Mouse (Mus musculus) cortical plate, adult 2 months (tissue): Measurements from ENCODE around the gene Ube2e1. TPM values are rescaled to one million over a fixed set of nuclear protein-coding genes. Genes with fewer than 3 reads are reported as not detected.
A peak's percentile ranks its signal among the peaks of the same experiment; 100 is the strongest.
"Not testable (repeated sequence)": the region's sequence is repeated elsewhere in the genome, so short reads cannot be mapped to it uniquely, and the experiment has no call there.

Source experiments
- H3K27ac ChIP-seq: fragments of 200-500 bp; 2 replicates; pipeline ENCODE4 v1.5.1; 2012; ENCODE audit warnings: low read length, control low read depth, inconsistent platforms; ENCODE audit not compliant: insufficient read depth
- H3K4me1 ChIP-seq: fragments of 200-500 bp; 2 replicates; pipeline ENCODE4 v1.6.1; 2011; ENCODE audit warnings: low read length; ENCODE audit not compliant: control insufficient read depth, insufficient read depth
- H3K4me3 ChIP-seq: fragments of 200-500 bp; 2 replicates; pipeline ENCODE4 v1.5.1; 2011; ENCODE audit warnings: mild to moderate bottlenecking, low read length, control low read depth; ENCODE audit not compliant: insufficient read depth
- CTCF ChIP-seq: fragments of 200-500 bp; IDR thresholded peaks from 2 replicates; pipeline ENCODE4 v1.5.1; 2011; ENCODE audit warnings: mild to moderate bottlenecking, control low read depth, low read length; ENCODE audit not compliant: insufficient read depth; ENCODE audit errors: extremely low read depth
- POLR2A ChIP-seq: fragments of 200-500 bp; IDR thresholded peaks from 2 replicates; pipeline ENCODE4 v1.6.1; 2011; ENCODE audit warnings: mild to moderate bottlenecking, low read length, control low read depth; ENCODE audit not compliant: insufficient read depth; ENCODE audit errors: extremely low read depth
- polyA plus RNA-seq: library from polyadenylated mRNA; depleted of rRNA; stranded (reverse); fragments of >200 nt; gene quantifications from 2 replicates; pipeline ENCODE4 v1.2.3, GENCODE M21; 2012

Gene Ube2e1
- polyA plus RNA-seq, 1 experiment: 103 TPM

DNA sequence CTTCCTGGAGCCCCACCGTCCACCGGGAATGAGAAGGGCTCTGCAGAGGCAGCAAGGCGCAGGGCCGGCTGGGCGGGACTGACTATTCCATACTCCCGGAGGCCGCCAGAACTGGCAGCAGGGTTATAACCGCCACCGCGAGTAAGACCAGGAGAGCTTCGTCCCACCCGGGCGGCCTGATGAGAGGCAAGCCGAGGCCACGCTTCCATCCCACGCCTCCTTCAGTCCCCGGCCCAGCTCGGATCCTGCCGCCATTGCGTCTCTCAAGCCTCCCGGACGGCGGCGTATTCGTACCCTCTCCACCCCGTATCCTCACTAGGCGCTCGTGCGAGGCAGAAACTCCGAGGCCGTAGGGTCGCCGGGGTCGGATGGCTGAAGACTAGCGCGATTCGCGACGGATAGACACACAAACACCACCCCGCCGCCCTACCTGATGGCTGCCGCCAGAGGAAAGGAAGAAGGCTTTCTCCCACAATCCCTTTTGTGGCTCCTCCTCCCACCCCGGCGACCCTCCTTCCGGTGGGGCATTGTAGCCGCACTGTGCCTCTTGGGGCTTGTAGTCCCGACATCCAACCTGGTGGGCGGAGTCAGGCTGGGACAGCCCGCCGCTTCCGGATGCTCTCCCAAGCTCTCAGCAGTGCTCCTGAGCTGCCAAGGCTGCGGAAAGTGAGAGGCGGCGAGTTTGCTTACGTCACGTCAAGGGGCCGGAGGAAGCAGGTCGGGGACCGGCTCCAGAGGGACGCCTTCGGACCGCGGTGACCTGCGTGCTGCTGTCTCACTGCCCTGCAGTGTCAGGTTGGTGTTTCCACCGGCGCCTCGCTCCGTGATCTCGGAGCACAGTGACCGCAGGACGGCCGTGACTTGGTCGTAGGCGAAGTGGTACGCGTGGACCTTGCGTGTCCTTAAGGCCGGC, 60.9 kb downstream of the Ube2e1 start, which contains the start of the genes Nkiras1 and Rpl15:
Nkiras1 (plus strand) TSS at position 608 of the 913 bp plus-strand sequence.
Rpl15 (minus strand) TSS at position 863 of the 913 bp plus-strand sequence.
- H3K4me3 ChIP-seq: peak within 1 kb of the TSS; percentile 69
- H3K27ac ChIP-seq: peak within 1 kb of the TSS; percentile 53
- no peaks in the 10 kb centered on the region for H3K4me1 ChIP-seq
- TF ChIP-seq CTCF: no peak
- TF ChIP-seq POLR2A: peak; percentile 88

DNA sequence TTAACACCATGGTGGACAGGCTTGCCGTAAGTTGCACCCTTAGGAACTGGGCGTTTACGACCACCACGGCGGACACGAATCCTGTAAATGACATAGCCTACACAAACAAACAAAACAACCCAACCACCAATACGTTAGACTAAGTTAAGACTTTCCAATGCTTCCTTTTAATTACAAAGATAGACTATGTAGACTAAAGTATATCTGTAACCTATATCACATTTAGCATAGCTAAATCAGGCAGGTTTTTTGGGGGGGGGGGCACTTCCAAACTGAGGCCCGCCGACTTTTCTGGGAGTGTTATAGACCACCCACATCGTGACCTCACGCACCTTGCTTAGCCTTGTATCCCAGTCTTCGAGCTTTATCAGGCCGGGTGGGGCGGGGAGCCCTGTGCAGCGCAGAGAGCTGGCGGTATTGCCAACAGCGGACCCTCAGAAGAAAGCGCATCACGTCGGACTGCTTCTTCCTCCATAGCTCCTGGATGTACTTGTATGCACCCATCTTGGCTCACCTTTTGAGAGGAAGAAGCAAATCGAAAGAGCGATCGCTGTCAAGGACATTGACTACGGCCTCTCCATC, 61.6 kb downstream of the Ube2e1 start:
- not testable (repeated sequence) for H3K4me1 ChIP-seq
- Histone ChIP-seq H3K27ac (peak overlapping the region; percentile 14; the same call in 1 of the 2 replicates), H3K4me3 (peak overlapping the region; percentile 69)

DNA sequence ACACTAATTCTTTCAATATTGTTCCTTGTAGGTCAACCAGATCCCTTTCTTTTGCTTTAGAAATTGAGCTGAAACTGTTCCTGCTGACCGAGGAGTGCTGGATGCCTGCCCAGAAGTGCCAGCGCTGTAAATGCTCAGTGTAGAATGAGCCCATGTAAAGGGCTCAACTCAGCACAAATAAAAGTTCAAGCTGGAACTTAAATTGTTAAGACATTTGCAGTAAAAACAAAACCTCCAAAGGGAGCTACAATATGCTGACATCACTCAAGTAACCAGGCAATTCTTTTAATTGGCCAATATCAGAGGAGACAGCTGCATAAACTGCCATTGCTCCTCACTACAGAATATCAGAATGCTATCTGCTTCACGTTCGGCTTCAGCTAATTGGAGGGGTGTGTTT, 68.2 kb downstream of the Ube2e1 start:
- Histone ChIP-seq H3K4me3 (no peak overlapping the region), H3K27ac (no peak overlapping the region), H3K4me1 (no peaks in the 10 kb centered on the region)
- TF ChIP-seq POLR2A: no peak
- TF ChIP-seq CTCF: no peak

DNA sequence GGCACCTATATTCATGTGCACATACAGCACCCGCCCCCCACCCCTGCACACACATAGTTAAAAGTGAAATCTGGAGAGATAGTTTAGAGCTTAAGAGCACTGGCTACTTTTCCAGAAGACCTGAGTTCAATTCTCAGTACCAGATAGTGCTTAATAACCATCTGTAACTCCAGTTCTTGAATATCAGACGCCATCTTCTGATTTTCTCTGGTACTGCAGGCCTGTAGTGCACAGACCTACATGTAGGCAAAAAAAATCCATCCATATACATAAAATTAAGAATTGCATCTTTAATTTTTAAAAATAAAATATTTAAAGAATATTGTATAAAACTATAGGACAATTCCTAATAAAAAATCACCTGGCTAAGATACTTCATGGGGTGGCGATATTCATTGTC, 70.5 kb downstream of the Ube2e1 start:
- Histone ChIP-seq H3K4me3 (no peak overlapping the region), H3K27ac (no peak overlapping the region), H3K4me1 (no peaks in the 10 kb centered on the region)
- TF ChIP-seq CTCF: no peak
- no peak for TF ChIP-seq POLR2A

DNA sequence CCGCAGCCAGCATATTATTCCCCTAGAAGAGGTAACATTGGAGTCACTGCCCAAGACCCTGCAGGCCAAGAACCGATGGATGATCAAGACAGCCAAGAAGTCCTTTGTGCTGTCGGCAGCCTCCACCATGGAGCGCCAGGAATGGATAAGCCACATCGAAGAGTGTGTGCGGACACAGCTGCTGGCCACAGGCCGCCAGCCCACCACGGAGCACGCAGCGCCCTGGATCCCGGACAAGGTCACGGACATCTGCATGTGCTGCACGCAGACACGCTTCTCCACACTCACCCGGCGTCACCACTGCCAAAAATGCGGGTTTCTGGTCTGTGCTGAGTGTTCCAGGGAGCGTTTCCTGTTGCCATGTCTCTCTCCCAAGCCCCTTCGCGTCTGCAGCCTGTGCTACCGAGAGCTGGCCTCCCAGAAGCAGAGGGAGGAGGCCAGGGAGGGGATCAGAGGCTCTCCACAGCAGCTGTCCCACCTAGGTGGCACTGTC, 89.0 kb downstream of the Ube2e1 start:
- Histone ChIP-seq H3K27ac (no peak overlapping the region), H3K4me3 (no peak overlapping the region), H3K4me1 (no peaks in the 10 kb centered on the region)
- no peak for TF ChIP-seq CTCF
- no peak for TF ChIP-seq POLR2A

DNA sequence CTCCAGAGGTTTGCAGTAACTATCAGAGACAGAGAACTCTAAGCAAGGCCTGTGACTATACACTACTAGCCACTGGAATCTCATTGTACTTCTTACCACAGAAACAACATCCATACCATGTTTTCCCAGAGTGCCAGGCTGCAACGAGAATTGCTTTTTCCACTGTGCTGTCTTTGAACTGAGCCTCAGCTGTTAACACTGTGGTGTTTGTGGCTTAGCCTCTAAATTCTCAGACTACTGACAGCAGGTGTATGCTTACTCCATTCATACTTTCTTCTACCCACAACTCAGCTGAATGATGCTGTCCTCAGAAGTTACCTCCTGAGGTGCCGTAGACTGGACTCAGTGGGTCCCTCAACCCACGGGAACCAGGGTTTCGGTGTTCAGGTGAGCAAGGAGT, 89.9 kb downstream of the Ube2e1 start:
- TF ChIP-seq POLR2A (no peak), CTCF (no peak)
- Histone ChIP-seq H3K4me3 (no peak overlapping the region), H3K27ac (no peak overlapping the region), H3K4me1 (no peaks in the 10 kb centered on the region)

DNA sequence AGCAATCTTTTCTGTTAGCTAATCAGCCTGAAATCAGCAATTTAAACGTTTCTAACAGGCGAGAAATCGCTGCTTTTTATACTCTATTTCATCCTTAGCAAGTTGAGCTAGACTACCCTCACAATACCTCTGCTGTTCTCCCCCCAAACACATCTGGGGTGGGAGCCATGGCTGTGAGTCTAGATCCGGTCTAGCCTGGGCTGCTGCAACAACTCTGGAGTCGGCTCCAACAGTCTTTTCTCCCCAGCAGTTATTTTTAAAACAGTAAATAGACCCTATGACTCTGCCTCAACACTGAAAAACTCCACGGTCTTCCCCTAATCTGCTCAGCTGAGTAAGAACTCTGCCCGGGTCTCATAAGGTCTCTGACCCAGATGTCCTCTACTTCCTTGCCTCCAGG, 91.5 kb downstream of the Ube2e1 start:
- Histone ChIP-seq H3K4me3 (no peak overlapping the region), H3K4me1 (no peaks in the 10 kb centered on the region), H3K27ac (no peak overlapping the region)
- TF ChIP-seq CTCF (no peak), POLR2A (no peak)

DNA sequence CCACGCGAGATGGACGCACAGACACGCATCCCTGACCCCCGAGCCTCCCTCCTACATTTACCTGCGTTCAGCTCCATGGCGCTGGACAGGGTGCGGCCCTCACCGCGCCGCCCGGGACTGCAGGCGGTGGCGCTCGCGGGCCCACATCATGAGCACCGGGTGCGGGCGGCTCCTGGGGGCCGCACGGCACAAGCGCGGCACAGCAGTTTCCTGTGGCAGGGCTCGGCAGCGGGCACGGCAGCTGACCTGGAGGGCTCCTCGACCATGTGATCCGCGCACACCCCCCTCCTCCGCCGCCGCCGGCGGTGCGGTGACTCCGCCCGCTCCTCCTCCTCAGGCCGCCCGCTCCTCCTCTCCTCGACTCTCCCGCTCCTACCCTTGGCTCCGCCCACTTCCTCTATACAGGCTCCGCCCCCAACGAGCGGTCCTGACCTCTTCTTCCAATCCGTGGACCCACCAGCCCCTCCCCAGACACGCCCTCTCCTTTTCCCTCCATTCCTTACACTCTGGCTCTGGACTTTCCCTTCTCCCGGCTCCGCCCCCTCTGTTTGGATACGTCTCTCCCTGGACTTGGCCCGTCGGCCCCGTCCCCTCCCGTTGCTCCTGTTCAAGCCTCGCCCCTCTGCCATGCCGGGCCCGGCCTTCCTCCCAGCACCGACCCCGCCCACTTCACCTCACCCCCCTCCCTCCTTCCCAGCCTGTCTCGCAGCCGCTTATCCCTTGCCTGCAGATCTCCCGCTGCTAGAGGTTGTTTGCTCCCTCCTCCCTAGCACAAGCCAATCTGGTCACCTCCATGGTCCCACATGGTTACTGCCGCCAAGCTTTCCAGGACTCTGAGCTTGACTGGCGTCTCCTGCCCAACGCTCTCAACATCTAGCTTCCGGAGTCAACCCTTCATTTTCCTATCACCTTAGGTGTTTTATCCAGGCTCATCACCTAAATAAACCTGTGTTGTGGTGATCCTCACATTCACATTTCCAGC, 92.6 kb downstream of the Ube2e1 start, which contains the start of gene Nr1d2:
Nr1d2 (minus strand) TSS at position 378 of the 982 bp plus-strand sequence.
- Histone ChIP-seq H3K4me1 (no peaks in the 10 kb centered on the region), H3K4me3 (peak within 1 kb of the TSS; percentile 73), H3K27ac (peak within 1 kb of the TSS; percentile 100)
- TF ChIP-seq CTCF: no peak
- peak; percentile 46 for TF ChIP-seq POLR2A

DNA sequence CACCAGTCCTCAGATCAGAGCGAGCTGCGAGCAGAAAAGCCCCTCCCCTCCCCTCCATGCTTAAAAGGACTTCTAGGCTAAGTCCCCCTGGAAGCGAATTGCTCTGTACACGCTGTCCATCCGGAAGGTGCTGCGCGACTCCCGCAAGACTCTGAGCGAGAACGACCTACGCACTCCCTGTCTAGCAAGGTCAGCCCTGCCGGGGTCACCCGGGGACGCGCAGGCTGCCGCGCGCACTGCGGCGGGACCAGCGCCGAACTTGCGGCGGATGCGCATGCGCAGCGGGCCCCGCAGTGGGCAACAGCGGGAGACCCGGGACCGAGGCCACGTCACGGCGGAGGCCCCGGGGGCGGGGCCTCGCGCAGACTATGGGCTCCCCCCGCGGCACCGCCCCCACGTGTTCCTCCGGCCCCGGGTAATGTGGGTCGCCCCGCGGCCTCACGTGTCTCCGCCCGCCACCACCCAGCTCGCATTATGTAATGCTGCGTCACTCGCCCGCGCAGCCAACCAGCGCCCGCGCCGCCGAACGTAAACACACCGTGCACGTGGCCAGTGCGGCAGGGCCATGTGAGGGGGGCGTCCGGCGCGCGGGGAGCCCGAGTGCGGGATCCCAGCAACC, 93.4 kb downstream of the Ube2e1 start:
- TF ChIP-seq CTCF (no peak), POLR2A (peak; percentile 44; the same call in 1 of the 2 replicates)
- peak overlapping the region; percentile 100 for H3K27ac ChIP-seq
- H3K4me1 ChIP-seq: no peaks in the 10 kb centered on the region
- peak overlapping the region; percentile 73 for H3K4me3 ChIP-seq
